Mouse (Mus musculus) ovary, postnatal 36 days (tissue): Measurements from ENCODE around the gene Taar7e.
A peak's percentile ranks its signal among the peaks of the same experiment; 100 is the strongest.
"Not testable (repeated sequence)": the region's sequence is repeated elsewhere in the genome, so short reads cannot be mapped to it uniquely, and the experiment has no call there.

Experiments
- DNase-seq: peaks from one replicate; pipeline ENCODE4 v3.0.0; 2022; ENCODE audit warnings: low spot score, mixed read lengths

The Taar7e gene

DNA sequence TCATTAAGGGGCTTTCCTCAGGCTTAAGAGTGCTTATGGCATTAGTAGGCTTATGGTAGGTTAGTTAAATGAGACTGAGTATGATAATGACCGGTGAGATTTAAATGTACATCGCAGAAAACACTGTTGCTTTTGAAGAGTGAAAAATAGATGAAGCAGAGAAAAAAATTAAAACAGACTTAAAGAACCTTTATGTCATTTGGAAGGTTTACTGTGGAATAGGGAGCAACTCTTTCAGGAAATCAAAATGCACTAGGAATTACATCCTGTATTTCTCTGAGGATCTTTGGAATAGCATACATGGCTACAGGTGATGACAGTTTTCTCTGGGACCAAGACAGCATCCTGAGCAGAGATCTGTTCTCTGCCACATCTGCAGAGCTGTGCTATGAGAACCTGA, at the start of gene Taar7e:
TSS of gene Taar7e (plus strand) at position 301 of the 400 bp plus-strand sequence.
- no peak for DNase-seq

DNA sequence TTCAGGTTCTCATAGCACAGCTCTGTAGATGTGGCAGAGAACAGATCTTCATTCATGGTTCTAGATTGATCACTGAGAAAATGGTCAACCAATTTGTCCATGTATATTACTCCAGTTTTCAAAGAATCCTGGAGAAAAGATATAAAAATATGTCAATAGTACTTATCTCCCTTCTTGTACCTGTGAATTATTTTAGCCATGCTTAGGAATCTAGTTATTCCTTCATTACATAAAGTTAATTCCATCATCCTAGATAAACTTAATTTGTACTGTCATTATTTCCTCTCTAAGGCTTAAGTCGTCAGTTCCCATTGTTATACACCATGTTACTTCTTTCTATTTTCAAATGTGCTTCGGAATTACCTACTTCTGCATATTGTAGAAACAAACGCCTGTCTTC, 44.0 kb upstream of the Taar7e start, which contains the start of gene Taar7a:
TSS of gene Taar7a (minus strand) at position 101 of the 400 bp plus-strand sequence.
- DNase-seq: no peak

- DNase-seq: no peak
These were observed 37.8 kb upstream of the Taar7e start, which contains the start of gene Taar7b for GRCm38 (mm10) chr10:23999639-24000038. Gene Taar7b, plus strand, starts transcription at chr10:23999939.

DNA sequence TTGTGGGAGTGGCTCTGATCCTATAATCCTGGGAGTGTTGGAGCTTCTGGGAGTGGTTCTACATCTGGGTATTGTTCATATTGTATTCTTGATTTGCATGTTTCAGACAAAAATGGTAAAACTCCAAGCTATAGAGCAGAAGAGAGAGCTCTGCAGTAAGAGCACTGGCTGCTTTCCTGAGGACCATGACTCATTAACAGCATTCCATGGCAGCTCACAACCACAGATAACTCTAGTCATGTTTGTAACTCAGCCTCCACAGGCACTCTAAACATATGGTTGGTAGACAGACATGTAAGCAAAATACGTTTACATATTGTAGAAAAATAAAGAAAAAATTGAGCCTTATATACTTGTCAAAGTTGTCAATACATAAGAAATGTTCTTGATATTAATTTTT, 31.0 kb upstream of the Taar7e start:
- no peak for DNase-seq

GRCm38 (mm10) chr10:24007034-24007433, 30.4 kb upstream of the Taar7e start:
- no peak for DNase-seq

DNA sequence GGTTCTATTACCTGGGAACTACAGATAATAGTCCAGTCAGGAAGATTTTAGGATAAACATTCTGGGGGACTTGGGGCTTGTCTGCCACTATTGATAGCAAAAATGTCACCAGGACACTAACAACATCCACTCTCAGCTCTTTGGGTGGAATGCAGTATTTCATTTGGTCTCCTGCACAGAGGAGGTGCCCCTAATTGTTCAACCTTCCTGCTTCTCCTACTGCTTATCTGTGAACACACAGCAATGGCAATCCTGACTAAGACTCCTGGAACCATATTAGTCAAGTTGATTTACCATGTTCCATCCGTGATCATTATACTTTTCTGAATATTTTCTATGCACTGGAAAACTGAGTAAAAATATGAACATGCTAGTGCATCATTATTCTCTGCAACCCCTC, 29.3 kb upstream of the Taar7e start:
- no peak for DNase-seq

- no peak for DNase-seq
These were observed 10.5 kb upstream of the Taar7e start, which contains the start of gene Taar7d for GRCm38 (mm10) chr10:24026922-24027321. Gene Taar7d, plus strand, starts transcription at chr10:24027222.

DNA sequence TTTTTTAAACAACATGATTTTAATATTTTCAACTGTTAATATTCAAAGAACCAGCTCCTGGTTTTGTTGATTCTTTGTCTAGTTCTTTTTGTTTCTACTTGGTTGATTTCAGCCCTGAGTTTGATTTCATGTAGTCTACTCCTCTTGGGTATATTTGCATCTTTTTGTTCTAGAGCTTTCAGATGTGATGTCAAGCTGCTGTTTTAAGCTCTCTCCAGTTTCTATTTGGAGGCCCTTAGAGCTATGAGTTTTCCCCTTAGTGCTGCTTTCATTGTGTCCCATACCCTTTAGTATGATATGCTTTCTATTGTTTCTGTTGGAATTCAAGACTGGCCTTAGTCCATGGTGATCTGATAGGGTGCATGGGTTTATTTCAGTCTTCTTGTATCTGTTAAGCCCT, 6.1 kb upstream of the Taar7e start:
- DNase-seq: no peak

GRCm38 (mm10) chr10:24040120-24040869, 2.9 kb downstream of the Taar7e start:
- no peak for DNase-seq

DNA sequence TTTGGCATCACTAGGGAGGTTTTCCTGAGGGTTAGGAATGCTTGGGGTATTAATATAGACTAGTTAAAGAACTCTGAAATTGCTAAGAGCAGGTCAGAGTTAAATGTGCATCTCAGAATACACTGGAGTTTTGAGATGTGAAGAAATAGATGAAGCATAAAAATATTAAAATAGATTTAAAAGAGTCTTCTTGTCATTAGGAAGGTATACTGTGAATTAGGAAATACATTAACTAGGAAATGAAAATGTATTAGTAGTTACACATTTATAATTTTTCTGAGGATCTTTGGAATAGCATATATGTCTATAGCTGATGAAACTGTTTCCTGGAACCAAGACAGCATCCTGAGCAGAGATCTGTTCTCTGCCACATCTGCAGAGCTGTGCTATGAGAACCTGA, 11.8 kb downstream of the Taar7e start, which contains the start of gene Taar7f:
TSS of gene Taar7f (plus strand) at position 301 of the 400 bp plus-strand sequence.
- DNase-seq: no peak

- DNase-seq: no peak
These were observed 14.6 kb downstream of the Taar7e start for GRCm38 (mm10) chr10:24052039-24052438.

DNA sequence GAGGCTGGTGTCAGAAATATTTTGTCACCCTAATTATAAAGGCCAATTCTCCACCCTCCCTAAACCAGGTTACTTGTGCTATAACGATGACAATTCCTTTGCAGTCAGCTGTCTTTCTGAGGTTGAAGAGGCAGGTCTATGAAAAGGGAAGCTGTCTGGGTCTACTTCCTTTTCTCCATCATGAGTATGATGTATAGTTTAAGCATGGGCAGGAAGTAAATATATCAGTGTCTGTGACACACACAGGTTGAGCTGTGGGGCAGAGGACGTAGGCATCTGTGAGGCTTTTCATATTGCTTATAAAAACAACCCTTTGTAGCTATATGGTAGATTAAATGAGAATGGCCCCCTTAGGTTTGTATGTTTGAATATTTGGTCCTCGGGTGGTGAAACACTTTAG, 21.6 kb downstream of the Taar7e start:
- DNase-seq: no peak

DNA sequence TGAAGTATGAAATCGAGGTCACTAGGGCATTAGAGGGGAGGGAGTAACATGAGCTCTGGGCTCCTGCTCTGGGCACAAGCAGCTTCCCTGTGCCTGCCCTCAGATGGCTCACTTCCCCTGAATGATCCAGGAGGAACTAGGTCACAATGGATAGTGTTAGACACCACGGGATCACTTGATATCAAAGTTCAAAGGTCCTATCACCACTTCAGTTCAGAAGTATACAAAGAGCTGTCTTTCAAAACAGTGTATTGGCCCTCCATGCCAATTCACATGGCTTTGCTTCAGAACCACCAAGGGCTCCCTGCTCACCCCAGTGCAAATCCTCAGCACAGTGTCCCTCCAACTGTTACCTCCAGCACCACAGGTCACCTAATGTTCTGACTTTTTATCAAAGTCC, 37.3 kb downstream of the Taar7e start:
- not testable (repeated sequence) for DNase-seq

GRCm38 (mm10) chr10:24076200-24076599, 38.8 kb downstream of the Taar7e start, which contains the start of gene Taar8a:
Gene Taar8a, plus strand, starts transcription at chr10:24076500.
- DNase-seq: not testable (repeated sequence)

DNA sequence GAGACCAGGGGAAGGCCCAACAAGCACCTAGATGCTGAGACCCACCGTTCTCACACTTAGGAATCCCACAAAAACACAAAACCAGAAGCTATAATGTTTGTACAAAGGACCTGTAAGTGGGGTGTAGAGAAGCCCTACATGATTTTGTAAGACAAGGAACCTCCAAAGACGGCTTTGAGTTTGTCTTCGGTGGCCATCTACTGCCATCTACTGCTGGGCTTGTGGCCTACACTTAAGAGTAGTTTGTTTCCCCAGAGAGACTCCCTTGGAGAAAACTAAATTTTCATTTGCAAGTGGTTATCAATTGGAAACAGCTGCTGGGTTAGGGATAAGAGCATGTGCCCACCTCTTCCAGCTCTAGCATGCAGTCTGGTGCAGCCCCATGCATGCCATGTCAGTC, 42.8 kb downstream of the Taar7e start:
- DNase-seq: peak; percentile 30

DNA sequence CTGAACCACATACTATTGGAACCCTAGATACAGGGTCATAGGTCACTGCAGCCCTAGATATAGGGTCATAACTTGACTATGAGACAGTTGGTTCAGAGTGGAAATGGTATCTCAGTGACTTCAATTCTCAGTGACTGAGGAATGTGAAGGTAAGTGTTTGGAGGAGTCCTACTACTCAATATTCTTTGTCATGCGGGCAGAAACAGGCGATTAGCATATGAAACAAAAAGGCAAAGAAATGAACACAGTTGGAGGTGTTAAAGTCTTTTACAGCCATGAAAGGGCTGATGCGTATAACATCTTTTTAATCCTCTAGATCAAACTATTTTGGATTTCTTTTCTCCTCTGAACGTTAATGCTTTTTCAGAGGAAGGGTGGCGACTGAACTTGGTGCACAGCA, 48.5 kb downstream of the Taar7e start:
- no peak for DNase-seq

GRCm38 (mm10) chr10:24086555-24086954, 49.1 kb downstream of the Taar7e start:
- no peak for DNase-seq

GRCm38 (mm10) chr10:24087168-24087567, 49.8 kb downstream of the Taar7e start:
- DNase-seq: no peak
